In genomic region chr6:82029611-82030510, GRCm38 (mm10) we compare ENCODE assay signal across 8 mouse cellular contexts. TPM values are rescaled to one million over a fixed set of nuclear protein-coding genes. Genes with fewer than 3 reads are reported as not detected.
DNase-seq lines count a peak whose midpoint lies in the region; ATAC-seq and TF ChIP-seq lines count a peak whose summit lies in the region.

No protein-coding gene starts in this region.

- WGBS in heart, embryonic 11.5 days (ENCODE audit: insufficient replicate concordance) = 63% methylated on average over 19 of the region's 19 CpGs
- WGBS in embryonic facial prominence, embryonic 14.5 days = 24% methylated on average over 19 of the region's 19 CpGs
- WGBS in thymus, adult 2 months = 91% methylated on average over 19 of the region's 19 CpGs

- TF ChIP-seq CTCF in thymus, adult 2 months (IDR thresholded peaks at IDR 0.05; ENCODE audit: borderline replicate concordance, control insufficient read depth, extremely low read depth, insufficient read depth, low read length, poor library complexity) = no peak

- peak; percentile 40 to 50 for DNase-seq in heart, postnatal 10 days
- DNase-seq in embryonic facial prominence, embryonic 14.5 days (ENCODE audit: low spot score) = peak; percentile 90
- DNase-seq in kidney, postnatal 36 days = peak; percentile 84 to 95
- peak; percentile 57 for DNase-seq in lung, postnatal 25 days (ENCODE audit: low spot score)
- DNase-seq in MN1 (ENCODE audit: low spot score) = no peak
- DNase-seq in adrenal gland, postnatal 4 days (ENCODE audit: low spot score in 2 of 2) = no peak
- DNase-seq in thymus, adult 2 months = no peak

- no peak overlapping the region for H3K4me2 ChIP-seq in heart, embryonic 11.5 days
- H3K4me2 ChIP-seq in embryonic facial prominence, embryonic 14.5 days (ENCODE audit: low read depth, low read length) = no peak overlapping the region

- H3K27ac ChIP-seq in heart, embryonic 11.5 days (ENCODE audit: low read depth, low read length) = no peak overlapping the region
- peak overlapping the region; percentile 49 for H3K27ac ChIP-seq in embryonic facial prominence, embryonic 14.5 days (replicated peaks; ENCODE audit: low read depth, low read length)
- no peak overlapping the region for H3K27ac ChIP-seq in thymus, adult 2 months (ENCODE audit: control insufficient read depth, insufficient read depth, low read length)

- H3K4me3 ChIP-seq in heart, embryonic 11.5 days (ENCODE audit: low read depth, low read length) = no peak overlapping the region
- H3K4me3 ChIP-seq in embryonic facial prominence, embryonic 14.5 days (ENCODE audit: low read depth, low read length) = no peak overlapping the region
- H3K4me3 ChIP-seq in thymus, adult 2 months (ENCODE audit: control insufficient read depth, insufficient read depth, low read length) = no peak overlapping the region

- no peaks in the 10 kb centered on the region for H3K4me1 ChIP-seq in heart, embryonic 11.5 days (ENCODE audit: control insufficient read depth, insufficient read depth, low read length)
- peaks cover 14% of the 10 kb centered on the region for H3K4me1 ChIP-seq in embryonic facial prominence, embryonic 14.5 days (ENCODE audit: control insufficient read depth, insufficient read depth, low read length)
- no peaks in the 10 kb centered on the region for H3K4me1 ChIP-seq in thymus, adult 2 months (replicated peaks; ENCODE audit: control insufficient read depth, insufficient read depth, low read length)

- ATAC-seq in heart, embryonic 11.5 days (replicated peaks; ENCODE audit: insufficient number of reproducible peaks, low FRiP score, low TSS enrichment) = no peak
- peak; percentile 88 for ATAC-seq in embryonic facial prominence, embryonic 14.5 days (ENCODE audit: low read depth)

- TF ChIP-seq POLR2A in thymus, adult 2 months (IDR thresholded peaks at IDR 0.05; ENCODE audit: control insufficient read depth, extremely low read depth, insufficient read depth, low read length, poor library complexity) = no peak

- H3K27me3 ChIP-seq in heart, embryonic 11.5 days (ENCODE audit: control insufficient read depth, insufficient read depth, low read length) = no peaks in the 10 kb centered on the region
- H3K27me3 ChIP-seq in embryonic facial prominence, embryonic 14.5 days (replicated peaks; ENCODE audit: control insufficient read depth, insufficient read depth, low read length) = no peaks in the 10 kb centered on the region
- H3K27me3 ChIP-seq in thymus, adult 2 months (ENCODE audit: control insufficient read depth, insufficient read depth, low read length) = no peaks in the 10 kb centered on the region

- no peaks in the 10 kb centered on the region for H3K36me3 ChIP-seq in heart, embryonic 11.5 days (ENCODE audit: control insufficient read depth, insufficient read depth, low read length)
- no peaks in the 10 kb centered on the region for H3K36me3 ChIP-seq in embryonic facial prominence, embryonic 14.5 days (ENCODE audit: control insufficient read depth, insufficient read depth, low read length)
- no peaks in the 10 kb centered on the region for H3K36me3 ChIP-seq in thymus, adult 2 months (ENCODE audit: control insufficient read depth, insufficient read depth, low read length)

- no peak overlapping the region for H3K9ac ChIP-seq in heart, embryonic 11.5 days (ENCODE audit: low read depth, low read length)
- H3K9ac ChIP-seq in embryonic facial prominence, embryonic 14.5 days (ENCODE audit: low read depth, low read length) = no peak overlapping the region

- intact Hi-C loops in heart, postnatal 10 days (cut with DNase I) = no loop called here

- no peaks in the 10 kb centered on the region for H3K9me3 ChIP-seq in heart, embryonic 11.5 days (replicated peaks; ENCODE audit: control insufficient read depth, low read length)
- H3K9me3 ChIP-seq in embryonic facial prominence, embryonic 14.5 days (ENCODE audit: control insufficient read depth, low read length) = no peaks in the 10 kb centered on the region

RNA-seq across cellular contexts. Expression of gene Eva1a, which starts 11.0 kb away (rescaled TPM):
- 1 to 10 TPM; 5.7 to 7.6 TPM for total RNA-seq in heart, postnatal 10 days (2021)
- 5.0 and 6.4 TPM in 2 replicates for polyA plus RNA-seq in heart, embryonic 11.5 days (2014; fragmentation: Nextera tagmentation; extraction: Ambion mirVana)
- polyA plus RNA-seq in embryonic facial prominence, embryonic 14.5 days (2014; fragmentation: Nextera tagmentation; extraction: Ambion mirVana) = 10.6 and 11.0 TPM in 2 replicates
- 1 to 10 TPM; 4.9 to 6.3 TPM for total RNA-seq in adrenal gland, postnatal 4 days (2021)
- polyA plus RNA-seq in thymus, adult 2 months (2012; rRNA removed) = 2.5 and 3.1 TPM in 2 replicates

Comparison
In these comparisons a context has a peak if more than half of its experiments do, and no peak if none do; other contexts are left out.
1. DNase-seq: peak in heart, postnatal 10 days (2 of 2), embryonic facial prominence, embryonic 14.5 days (single experiment), kidney, postnatal 36 days (2 of 2) and lung, postnatal 25 days (single experiment); none in MN1 (single experiment), adrenal gland, postnatal 4 days (0 of 2) and thymus, adult 2 months (single experiment).